Mouse (Mus musculus) lung, postnatal 14 days (tissue): ENCODE results near the gene Zeb2.

Experiments
- DNase-seq: peaks from one replicate; pipeline ENCODE4 v3.0.0; 2021

Zeb2 gene

GRCm38 (mm10) chr2:44977051-44977450, 140.1 kb downstream of the Zeb2 start:
- DNase-seq = no peak

GRCm38 (mm10) chr2:44976484-44976883, 140.7 kb downstream of the Zeb2 start:
- no peak for DNase-seq

GRCm38 (mm10) chr2:44973828-44974227, 143.4 kb downstream of the Zeb2 start:
- DNase-seq = no peak

GRCm38 (mm10) chr2:44970087-44970646, 147.0 kb downstream of the Zeb2 start:
- no peak for DNase-seq

GRCm38 (mm10) chr2:44969640-44970039, 147.6 kb downstream of the Zeb2 start:
- no peak for DNase-seq

- DNase-seq = no peak
These were observed 148.0 kb downstream of the Zeb2 start for GRCm38 (mm10) chr2:44969226-44969625.

GRCm38 (mm10) chr2:44965834-44966555, 151.2 kb downstream of the Zeb2 start:
- no peak for DNase-seq

GRCm38 (mm10) chr2:44962620-44963019, 154.6 kb downstream of the Zeb2 start:
- DNase-seq = no peak

- DNase-seq = no peak
These were observed 156.0 kb downstream of the Zeb2 start for GRCm38 (mm10) chr2:44961192-44961591.

GRCm38 (mm10) chr2:44960561-44960960, 156.6 kb downstream of the Zeb2 start:
- DNase-seq = no peak

GRCm38 (mm10) chr2:44957329-44957797, 159.8 kb downstream of the Zeb2 start:
- DNase-seq = no peak

- DNase-seq = no peak
These were observed 161.0 kb downstream of the Zeb2 start for GRCm38 (mm10) chr2:44956232-44956631.

GRCm38 (mm10) chr2:44955506-44955905, 161.7 kb downstream of the Zeb2 start:
- no peak for DNase-seq

- no peak for DNase-seq
These were observed 163.0 kb downstream of the Zeb2 start for GRCm38 (mm10) chr2:44954180-44954579.

- peak; percentile 5 for DNase-seq
These were observed 164.3 kb downstream of the Zeb2 start for GRCm38 (mm10) chr2:44952830-44953422.

- no peak for DNase-seq
These were observed 165.5 kb downstream of the Zeb2 start for GRCm38 (mm10) chr2:44951651-44952213.

- no peak for DNase-seq
These were observed 172.5 kb downstream of the Zeb2 start for GRCm38 (mm10) chr2:44944689-44945088.
